Mouse (Mus musculus): Measurements from ENCODE around the gene Brms1l. TPM values are rescaled to one million over a fixed set of nuclear protein-coding genes. Genes with fewer than 3 reads are reported as not detected.

Gene Brms1l
- total and polyA plus RNA-seq, 2 experiments from 2014 or later, result 38.3 to 39.7 TPM

DNA sequence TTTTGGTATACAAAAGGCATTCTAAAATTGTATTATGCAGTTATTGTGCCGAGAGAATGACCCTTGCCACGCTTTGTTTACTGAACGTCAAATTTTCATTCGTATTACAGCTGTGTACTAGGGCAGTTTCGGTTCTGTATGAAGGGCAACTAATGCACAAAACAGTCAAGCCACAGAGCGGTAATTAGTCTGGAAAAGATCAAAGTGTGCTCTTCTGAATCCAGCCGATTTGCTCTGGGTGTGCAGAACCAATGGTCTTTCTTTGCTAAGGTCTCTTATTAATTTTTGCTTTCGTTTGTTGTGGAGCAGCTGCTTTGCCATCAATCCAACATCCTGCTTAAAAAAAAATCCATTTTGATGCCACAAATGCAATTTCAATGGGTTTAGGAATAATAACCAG is 80.1 kb downstream of the Brms1l start:
- Histone ChIP-seq H3K9ac (replicated peaks; ENCODE audit: low read length, poor library complexity, severe bottlenecking) (no peak overlapping the region), H3K4me3 (ENCODE audit: low read depth, low read length) (no peak overlapping the region), H3K9me3 (ENCODE audit: low read length) (no peaks in the 10 kb centered on the region), H3K27me3 (ENCODE audit: insufficient read depth, low read length) (no peaks in the 10 kb centered on the region), H3K27ac (ENCODE audit: low read depth, low read length) (no peak overlapping the region), H3K36me3 (ENCODE audit: insufficient read depth, low read length) (no peaks in the 10 kb centered on the region), H3K4me1 (ENCODE audit: insufficient read depth, low read length) (no peaks in the 10 kb centered on the region), H3K4me2 (ENCODE audit: low read depth, low read length, poor library complexity, severe bottlenecking) (no peak overlapping the region)
- DNase-seq (ENCODE audit: low spot score), result no peak
- ATAC-seq (ENCODE audit: low FRiP score), result no peak
- 32% methylated on average over 8 of the region's 8 CpGs for WGBS
- no peak for TF ChIP-seq CTCF (IDR thresholded peaks at IDR 0.05)

DNA sequence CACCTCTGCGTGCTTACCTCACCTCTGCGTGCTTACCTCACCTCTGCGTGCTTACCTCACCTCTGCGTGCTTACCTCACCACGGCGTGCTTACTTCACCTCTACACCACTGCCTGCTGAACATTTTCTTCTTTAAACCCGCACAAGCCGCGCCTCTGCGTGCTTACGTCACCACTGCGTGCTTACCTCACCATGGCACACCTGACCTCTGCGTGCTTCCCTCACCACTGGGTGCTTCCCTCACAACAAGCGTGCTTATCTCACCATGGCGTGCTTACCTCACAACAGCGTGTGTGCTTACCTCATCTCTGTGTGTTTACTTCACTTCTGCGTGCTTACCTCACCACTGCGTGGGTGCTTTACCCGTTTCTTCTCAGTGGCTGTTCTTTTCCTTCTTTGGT is 80.9 kb downstream of the Brms1l start:
- DNase-seq (ENCODE audit: low spot score), result no peak

More for the DNA sequence above, 80.9 kb downstream of the Brms1l start:
- H3K27ac ChIP-seq (ENCODE audit: low read depth, low read length), result no peak overlapping the region
- no peaks in the 10 kb centered on the region for H3K9me3 ChIP-seq (ENCODE audit: low read length)
- no peak overlapping the region for H3K9ac ChIP-seq (replicated peaks; ENCODE audit: low read length, poor library complexity, severe bottlenecking)
- TF ChIP-seq CTCF (IDR thresholded peaks at IDR 0.05), result no peak
- no peaks in the 10 kb centered on the region for H3K36me3 ChIP-seq (ENCODE audit: insufficient read depth, low read length)
- WGBS, result 94% methylated on average over 19 of the region's 19 CpGs
- no peak overlapping the region for H3K4me3 ChIP-seq (ENCODE audit: low read depth, low read length)
- ATAC-seq (ENCODE audit: low FRiP score), result no peak
- no peaks in the 10 kb centered on the region for H3K27me3 ChIP-seq (ENCODE audit: insufficient read depth, low read length)
- no peaks in the 10 kb centered on the region for H3K4me1 ChIP-seq (ENCODE audit: insufficient read depth, low read length)
- H3K4me2 ChIP-seq (ENCODE audit: low read depth, low read length, poor library complexity, severe bottlenecking), result no peak overlapping the region

Small RNAs within 50 kb of the gene (microRNA-seq; reads per million reads assigned to microRNA genes)
- gene Gm23394 (ENCODE audit: borderline number of aligned reads), result 2.3 reads per million

Other genes with a start within 250 kb of the Brms1l start
- gene Insm2, start 236.9 kb upstream of the Brms1l start, total RNA-seq (2014; rRNA removed), result 0.66 and 1.5 TPM in 2 replicates
- gene Insm2, start 236.9 kb upstream of the Brms1l start, polyA plus RNA-seq (2015; fragmentation: Nextera tagmentation; extraction: Ambion mirVana), result 0.59 and 1.1 TPM in 2 replicates
- 135 and 146 TPM in 2 replicates for gene Ralgapa1, start 15.2 kb upstream of the Brms1l start, total RNA-seq (2014; rRNA removed)
- 14.4 and 18.8 TPM in 2 replicates for gene Ralgapa1, start 15.2 kb upstream of the Brms1l start, polyA plus RNA-seq (2015; fragmentation: Nextera tagmentation; extraction: Ambion mirVana)